Mouse (Mus musculus) MN1 (cell line): Measurements from ENCODE around the gene Atp5g3.
A peak's percentile ranks its signal among the peaks of the same experiment; 100 is the strongest.
"Not testable (repeated sequence)": the region's sequence is repeated elsewhere in the genome, so short reads cannot be mapped to it uniquely, and the experiment has no call there.

Experiments used
- DNase-seq: peaks from one replicate; pipeline ENCODE4 v3.0.0-alpha.2; 2016; ENCODE audit warnings: low spot score

Atp5g3 gene

GRCm38 (mm10) chr2:73911175-73911700, at the start of gene Atp5g3:
Gene Atp5g3, minus strand, starts transcription at chr2:73911326.
- peak; percentile 95 for DNase-seq

DNA sequence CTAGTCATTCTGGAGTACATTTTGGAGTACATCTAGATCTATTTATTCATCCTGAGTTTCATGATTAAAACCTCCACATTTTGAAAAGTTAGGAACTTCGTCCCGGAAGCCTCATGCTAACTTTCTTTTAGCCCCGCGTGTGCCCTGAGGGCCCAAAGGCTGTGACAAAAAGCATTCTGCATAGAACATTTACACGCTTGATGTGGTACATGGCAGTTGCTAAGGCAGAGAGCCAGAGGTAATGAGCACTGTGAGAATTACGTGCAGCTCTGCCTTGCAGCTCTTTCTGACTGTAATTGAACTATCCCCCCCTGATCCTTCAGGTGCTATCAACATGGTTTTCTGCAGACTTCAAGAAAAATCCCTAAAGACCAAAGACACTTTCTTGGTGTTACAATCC, 47.2 kb upstream of the Atp5g3 start:
- DNase-seq: no peak

GRCm38 (mm10) chr2:73953612-73954011, 42.5 kb upstream of the Atp5g3 start:
- DNase-seq: no peak

GRCm38 (mm10) chr2:73952597-73953219, 41.6 kb upstream of the Atp5g3 start:
- DNase-seq: peak; percentile 80

DNA sequence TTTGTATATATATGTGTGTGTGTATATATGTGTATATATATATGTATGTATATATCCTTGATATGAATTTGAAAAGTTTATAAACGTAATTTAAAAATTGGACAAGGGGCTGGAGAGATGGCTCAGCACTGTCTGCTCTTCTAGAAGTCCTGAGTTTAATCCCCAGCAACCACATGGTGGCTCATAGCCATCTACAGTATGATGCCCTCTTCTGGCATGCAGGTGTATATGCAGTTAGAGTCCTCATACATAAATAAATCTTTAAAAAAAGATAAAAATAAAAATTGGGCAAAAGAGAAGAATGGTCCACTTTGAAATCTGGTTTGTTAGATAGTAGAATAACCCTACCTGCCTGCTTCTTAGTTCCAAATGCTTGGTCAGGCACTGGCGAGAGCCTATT, 36.2 kb upstream of the Atp5g3 start:
- no peak for DNase-seq

GRCm38 (mm10) chr2:73943735-73944134, 32.6 kb upstream of the Atp5g3 start:
- DNase-seq: no peak

DNA sequence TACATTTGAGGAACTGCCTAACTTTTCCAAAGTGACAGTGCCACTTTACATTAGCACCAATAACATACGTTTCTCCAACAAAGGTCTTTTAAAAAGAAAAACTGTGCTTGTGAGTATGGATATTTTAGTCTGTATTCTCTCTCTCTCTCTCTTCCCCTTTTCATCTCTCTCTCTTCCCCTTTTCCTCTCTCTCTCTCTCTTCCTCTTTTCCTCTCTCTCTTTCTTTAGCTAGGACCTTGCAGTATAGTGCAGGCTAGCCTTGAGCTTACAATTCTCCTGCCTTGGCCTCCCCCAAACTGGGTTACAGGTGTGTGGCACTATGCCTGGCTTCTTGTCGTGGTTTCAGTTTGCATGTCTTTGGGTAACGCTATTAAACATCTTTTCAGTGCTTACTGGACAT, 31.7 kb upstream of the Atp5g3 start:
- no peak for DNase-seq

GRCm38 (mm10) chr2:73941281-73941680, 30.2 kb upstream of the Atp5g3 start:
- DNase-seq: no peak

GRCm38 (mm10) chr2:73940471-73940870, 29.3 kb upstream of the Atp5g3 start:
- no peak for DNase-seq

- no peak for DNase-seq
Measured at GRCm38 (mm10) chr2:73938896-73939295, 27.8 kb upstream of the Atp5g3 start.

DNA sequence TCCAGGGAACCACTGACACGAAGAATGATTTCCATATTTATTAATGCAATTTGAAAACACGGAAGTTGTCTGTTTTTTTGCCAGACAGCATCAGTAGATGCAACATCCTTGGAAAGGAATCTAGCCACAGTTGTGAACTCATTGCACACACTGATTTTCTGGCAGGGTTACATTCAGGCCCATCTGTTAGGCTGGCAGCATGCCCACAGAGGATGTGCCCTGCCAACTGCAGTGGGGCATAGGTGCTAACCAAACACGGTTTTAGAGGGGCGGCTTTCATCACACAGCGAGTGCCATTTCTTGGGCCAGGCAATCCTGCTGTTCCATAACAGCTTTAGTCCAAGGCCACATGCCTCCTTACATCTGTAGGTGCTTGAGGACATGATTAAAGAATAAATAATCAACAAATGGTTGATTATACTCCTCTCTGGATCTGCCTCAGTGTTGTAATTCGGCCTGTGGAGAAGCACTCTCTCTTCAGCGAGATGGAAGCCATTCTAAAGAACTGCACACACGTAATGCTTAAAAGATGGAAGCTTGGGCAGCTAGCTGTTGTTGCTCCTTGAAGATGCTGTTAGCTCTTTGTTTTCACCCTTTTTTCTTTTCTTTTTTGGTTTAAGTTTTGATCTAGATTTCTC, 21.7 kb upstream of the Atp5g3 start:
- peak; percentile 68 for DNase-seq

- DNase-seq: no peak
Measured at GRCm38 (mm10) chr2:73927711-73928110, 16.6 kb upstream of the Atp5g3 start.

GRCm38 (mm10) chr2:73925539-73925938, 14.4 kb upstream of the Atp5g3 start:
- no peak for DNase-seq

DNA sequence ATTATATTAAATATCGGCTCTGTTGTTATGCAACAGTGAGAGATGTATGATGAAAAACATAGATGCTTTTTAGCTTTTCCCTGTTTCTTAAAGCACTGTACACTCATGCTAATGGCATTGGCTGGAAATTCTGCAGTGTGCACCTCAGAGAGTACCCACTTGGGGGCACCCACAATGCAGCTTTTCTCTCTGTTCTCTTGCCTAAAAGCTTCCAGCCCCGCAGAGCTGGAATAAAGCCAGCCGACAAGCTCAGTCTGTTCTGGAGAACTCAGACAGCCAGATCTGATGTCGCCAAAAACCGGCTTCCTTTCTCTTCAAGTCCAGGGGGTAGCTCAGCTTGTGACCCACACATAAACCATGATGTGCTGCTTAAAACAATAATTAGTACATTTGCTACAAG, 14.0 kb upstream of the Atp5g3 start:
- peak; percentile 91 for DNase-seq

DNA sequence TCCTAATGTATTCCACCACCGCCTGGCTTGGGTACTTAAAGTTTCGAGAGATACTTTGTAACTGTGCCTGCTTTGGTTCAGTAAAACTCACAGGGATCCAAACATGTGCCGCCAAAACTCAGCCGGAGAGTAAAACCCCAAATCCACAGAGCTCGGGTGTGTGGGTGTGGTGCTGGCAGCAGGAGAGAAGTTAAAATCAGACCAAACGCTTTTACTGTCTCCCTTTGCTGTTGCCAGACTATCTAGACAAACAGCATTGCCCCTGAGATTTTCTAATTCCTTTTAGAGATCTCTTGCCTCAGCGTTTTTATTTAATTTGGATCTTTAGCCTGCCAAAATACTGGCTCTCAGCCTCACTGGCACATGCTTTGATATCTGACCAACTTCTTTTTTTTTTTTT, 8.5 kb upstream of the Atp5g3 start:
- DNase-seq: peak; percentile 65

DNA sequence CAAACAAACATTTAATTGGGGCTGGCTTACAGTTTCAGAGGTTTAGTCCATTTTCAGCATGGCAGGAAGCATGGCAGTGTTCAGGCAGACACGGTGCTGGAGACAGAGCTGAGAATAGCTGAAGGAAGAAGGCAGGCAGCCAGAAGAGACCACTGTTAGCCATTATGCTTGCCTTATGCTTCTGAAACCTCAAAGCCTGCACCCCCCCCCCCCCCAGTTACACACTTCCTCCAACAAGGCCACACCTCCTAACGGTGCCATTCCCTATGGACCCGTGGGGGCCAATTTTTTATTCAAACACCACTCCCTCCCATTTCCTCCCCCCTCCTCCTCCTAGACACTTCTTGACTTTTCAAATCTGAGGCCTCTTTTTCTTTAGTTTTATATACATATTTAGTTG, 1.1 kb upstream of the Atp5g3 start:
- DNase-seq: no peak

DNA sequence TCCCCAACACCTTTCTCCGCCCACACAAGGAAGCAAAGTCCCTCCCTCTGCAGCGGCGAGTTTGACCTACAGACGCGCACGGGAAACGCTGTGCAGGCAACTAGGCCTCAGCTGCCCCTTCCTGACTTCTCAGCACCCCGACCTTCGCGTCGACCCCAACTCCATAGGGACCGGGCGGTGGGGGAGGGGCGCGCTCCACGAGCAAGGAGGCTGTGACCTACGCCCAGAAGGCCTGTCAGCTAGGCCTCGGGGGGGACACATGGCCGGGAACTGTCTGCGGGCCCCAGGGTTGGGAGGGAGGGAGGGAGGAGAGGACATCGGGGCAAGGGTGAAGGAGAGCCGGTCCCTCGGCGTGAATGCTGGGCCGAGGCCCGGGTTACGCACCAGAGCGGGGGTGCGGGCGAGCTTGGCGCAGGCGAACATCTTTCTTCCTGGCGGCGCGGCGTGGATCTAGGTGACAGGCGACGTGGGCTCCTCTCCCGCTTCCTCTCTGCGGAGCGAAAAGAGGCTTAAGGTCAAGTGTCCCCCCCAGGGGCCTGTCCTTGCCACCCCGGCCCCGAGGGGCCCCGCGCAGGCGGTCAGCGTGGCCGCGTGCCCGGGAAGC, 453 bp downstream of the Atp5g3 start:
- peak; percentile 58 for DNase-seq

DNA sequence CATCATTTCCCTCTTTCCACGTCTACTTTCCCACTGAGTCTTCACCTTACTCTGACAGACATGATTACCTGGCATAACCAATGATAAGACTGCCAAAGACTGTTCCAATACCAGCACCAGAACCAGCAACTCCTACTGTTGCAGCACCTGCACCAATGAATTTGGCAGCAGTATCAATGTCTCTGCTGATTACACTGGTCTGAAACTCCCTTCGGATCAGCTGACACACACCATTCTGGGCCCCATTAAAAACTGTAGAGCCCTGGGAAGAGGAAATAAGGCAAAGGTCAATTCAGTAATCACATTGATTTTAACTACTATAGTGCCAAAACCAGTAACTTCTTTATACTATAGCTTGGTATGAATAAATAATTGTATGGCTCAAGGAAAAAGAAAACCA, 2.0 kb downstream of the Atp5g3 start:
- DNase-seq: no peak

DNA sequence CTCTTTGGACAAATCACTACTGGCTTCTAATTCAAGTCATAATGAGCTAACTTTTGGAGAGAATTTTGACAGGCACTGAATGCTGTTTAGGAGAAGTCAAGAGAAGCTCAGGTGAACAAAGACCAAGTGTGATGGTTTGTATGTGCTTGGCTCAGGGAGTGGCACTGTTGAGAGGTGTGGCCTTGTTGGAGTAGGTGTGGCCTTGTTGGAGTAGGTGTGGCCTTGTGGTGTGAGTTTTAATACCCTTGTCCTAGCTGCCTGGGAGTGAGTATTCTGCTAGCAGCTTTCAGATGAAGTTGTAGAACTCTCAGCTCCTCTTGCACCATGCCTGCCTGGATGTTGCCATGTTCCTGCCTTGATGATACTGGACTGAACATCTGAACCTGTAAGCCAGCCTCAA, 6.4 kb downstream of the Atp5g3 start:
- not testable (repeated sequence) for DNase-seq

DNA sequence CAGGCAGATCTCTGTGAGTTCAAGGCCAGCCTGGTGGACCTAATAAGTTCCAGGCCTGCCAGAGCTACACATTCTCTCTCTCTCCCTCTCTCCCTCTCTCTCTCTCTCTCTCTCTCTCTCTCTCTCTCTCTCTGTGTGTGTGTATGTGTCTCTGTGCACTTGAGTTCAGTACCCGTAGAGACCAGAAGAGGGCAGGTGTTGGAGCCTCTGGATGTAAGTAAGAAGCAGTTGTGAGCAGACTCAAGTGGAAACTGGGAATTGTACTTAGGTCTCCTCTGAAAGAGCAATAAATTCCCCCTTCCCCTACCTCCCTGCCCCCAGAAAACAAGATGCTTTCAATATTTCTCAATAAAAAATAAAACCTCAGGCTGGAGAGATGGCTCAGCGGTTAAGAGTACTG, 7.6 kb downstream of the Atp5g3 start:
- DNase-seq: no peak

GRCm38 (mm10) chr2:73902328-73902727, 8.8 kb downstream of the Atp5g3 start:
- DNase-seq: not testable (repeated sequence)

DNA sequence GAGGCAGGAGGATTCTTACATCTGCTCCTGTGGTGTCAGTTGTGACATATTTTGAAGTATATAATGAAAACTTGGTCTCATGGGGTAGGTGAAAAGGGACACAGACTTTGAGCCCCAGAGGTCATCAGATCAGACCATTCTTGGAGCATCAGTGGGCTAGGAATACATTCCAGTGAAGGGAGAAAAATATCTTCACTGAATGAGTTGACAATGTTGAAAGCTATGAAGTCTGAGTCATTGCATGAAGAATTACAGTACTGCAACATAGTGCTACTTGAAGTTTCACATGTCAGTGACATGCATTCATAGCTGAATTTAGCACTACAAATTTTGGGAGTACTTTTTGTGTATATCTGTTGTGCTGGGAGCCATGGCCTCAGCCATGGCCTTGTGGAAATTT, 10.0 kb downstream of the Atp5g3 start:
- no peak for DNase-seq

DNA sequence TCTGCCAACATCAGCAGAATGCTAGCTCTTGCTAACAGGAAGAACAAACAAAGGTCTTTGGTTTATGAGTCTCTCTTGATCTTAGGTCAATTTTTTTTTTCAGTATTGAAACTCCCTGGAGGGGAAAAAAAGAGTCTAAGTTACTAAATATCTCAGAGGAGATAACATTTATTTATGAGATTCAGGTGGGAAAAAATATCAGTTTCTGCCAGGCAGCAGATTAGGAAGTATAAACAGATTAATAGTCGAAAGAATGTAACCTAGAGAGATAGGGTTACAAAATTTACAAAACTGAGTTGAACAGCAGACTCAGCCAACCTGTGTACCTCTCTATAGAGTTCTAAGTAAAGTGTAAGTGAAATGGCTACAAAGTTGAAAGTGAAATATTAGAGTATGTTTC, 10.8 kb downstream of the Atp5g3 start:
- DNase-seq: no peak
